Mouse (Mus musculus): ENCODE measurements around the gene Agpat4.
"Not testable (repeated sequence)": the region's sequence is repeated elsewhere in the genome, so short reads cannot be mapped to it uniquely, and the experiment has no call there.

Gene Agpat4

DNA sequence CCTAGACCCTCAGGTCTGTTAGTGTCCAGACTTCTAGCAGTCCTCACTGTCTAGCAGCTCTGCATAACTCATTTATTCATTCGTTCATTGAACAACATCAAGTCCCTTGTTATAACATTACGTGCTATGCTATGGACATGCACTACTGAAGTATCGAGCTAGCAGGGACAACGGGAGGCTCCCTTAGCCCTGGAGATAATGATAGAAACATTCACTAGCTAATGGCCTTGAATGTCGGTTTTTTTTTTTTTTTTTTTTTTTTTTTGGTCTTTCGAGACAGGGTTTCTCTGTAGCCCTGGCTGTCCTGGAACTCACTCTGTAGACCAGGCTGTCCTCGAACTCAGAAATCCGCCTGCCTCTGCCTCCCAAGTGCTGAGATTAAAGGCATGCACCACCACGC, 3.8 kb downstream of the Agpat4 start:
- in situ Hi-C loops (cut with MboI) = not testable (repeated sequence)

GRCm38 (mm10) chr17:12123168-12123567, 4.7 kb downstream of the Agpat4 start:
- in situ Hi-C loops (cut with MboI) = no loop called here

DNA sequence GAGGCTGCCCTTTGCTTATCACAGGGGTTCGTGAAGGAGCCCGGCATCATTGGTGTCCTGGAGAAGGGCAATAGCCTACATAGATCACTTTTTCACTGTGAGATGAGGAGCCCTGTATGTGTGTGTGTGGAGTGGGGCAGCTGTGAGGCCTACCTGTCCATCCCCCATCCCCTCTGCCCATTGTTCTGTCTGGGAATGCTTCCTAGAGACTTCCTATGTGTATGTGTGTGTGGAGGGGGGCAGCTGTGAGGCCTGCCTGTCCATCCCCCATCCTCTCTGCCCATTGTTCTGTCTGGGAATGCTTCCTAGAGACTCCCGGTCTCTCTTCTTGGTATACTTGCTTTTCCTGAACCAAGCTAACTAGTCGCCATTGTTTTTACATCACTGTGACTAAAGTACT, 8.6 kb downstream of the Agpat4 start:
- in situ Hi-C loops (cut with MboI) = no loop called here

DNA sequence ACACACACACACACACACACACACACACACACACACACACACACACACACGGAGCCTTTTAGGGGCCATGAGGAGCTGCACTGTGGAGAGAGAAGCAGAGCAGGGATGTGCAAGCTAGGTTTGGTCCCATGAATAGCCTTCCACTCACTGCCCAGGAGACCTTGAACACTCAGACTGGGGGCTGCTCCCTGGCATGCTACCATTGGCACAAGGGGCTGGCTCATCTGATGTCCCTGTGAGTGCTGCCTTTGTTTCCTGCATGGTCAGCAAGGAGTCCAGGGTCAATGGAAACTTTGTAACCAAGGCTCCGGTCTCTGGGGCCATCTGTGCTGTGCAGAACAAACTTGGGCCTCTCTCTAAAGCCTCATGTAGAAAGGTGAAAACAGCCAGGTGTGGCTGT, 10.5 kb downstream of the Agpat4 start:
- in situ Hi-C loops (cut with MboI) = no loop called here

DNA sequence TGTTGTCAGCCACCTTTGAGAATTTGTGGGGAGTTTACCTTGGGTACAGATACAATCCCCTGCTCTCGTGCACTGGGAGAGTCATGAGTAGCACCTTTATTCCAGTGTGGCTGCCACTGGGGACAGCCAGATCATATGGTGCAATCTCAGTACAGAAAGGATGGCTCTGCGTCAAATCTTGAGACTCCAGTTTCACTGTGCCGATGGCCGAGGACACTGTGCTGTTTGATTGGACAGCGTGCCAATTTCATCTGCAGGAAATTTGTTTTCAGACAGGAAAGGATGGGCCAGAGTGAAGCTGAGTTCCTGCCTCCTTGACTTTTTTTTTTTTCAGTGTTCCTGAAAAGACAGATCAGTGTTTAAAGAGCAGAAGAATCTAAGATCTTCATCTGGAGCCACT, 12.7 kb downstream of the Agpat4 start:
- in situ Hi-C loops (cut with MboI) = no loop called here

- in situ Hi-C loops (cut with MboI) = no loop called here
Observed at GRCm38 (mm10) chr17:12131581-12131980, 13.1 kb downstream of the Agpat4 start.

- in situ Hi-C loops (cut with MboI) = no loop called here
Observed at GRCm38 (mm10) chr17:12132904-12133303, 14.4 kb downstream of the Agpat4 start.

GRCm38 (mm10) chr17:12133985-12134384, 15.5 kb downstream of the Agpat4 start:
- in situ Hi-C loops (cut with MboI) = no loop called here

DNA sequence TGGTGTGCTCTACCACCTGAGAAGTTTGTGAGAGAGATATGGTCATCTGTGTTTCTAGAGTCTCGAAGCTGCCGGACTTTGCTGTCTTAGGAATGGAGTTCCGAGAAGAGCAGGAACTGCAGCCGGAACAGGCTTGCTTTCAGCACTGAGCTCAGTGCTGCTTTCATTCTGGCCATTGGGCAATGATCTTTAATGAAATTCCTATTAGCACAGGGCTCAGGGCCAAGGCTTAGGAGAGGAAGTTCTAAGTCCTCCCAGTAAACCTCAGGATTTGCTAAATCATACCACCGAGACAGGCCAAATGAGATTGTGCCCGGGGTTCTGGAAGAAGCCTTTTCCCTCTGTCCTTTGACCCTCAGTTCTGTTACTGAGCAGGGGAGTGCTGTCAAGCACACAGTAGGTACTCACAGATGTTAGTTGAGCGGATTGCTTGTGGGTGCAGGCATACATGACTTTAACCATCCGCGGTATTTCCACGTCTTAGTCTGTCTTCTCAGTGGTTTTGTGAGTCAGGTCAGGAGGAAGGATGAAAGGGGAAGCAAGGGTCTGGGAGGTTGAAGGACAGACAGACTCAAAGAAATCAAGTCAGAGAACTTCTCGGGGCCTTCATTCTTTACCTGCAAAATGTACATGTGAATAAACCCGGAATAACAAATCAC, 16.6 kb downstream of the Agpat4 start:
- in situ Hi-C loops (cut with MboI) = no loop called here

- in situ Hi-C loops (cut with MboI) = no loop called here
Observed at GRCm38 (mm10) chr17:12138355-12138754, 19.9 kb downstream of the Agpat4 start.

DNA sequence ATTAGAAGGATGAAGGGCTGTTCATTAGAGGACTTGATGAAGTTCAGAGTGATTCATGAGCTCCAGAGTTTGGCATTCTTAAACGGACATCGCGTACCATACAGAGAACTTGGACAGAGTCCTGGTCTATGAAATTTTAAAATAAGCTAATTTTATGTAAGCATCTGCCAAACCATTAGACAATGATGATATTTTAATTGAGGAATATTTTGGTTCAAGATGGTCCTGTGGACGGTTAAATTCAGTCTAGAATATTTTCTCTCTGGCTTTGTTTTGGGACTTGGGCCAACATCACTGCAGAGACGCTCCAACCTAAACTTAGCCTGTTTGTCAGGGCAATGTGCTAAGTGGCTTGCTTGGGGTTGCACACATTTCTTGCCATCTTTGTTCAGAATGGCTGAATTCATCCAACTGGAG, 25.5 kb downstream of the Agpat4 start:
- in situ Hi-C loops (cut with MboI) = no loop called here

- in situ Hi-C loops (cut with MboI) = no loop called here
Observed at GRCm38 (mm10) chr17:12146132-12146681, 27.7 kb downstream of the Agpat4 start.

DNA sequence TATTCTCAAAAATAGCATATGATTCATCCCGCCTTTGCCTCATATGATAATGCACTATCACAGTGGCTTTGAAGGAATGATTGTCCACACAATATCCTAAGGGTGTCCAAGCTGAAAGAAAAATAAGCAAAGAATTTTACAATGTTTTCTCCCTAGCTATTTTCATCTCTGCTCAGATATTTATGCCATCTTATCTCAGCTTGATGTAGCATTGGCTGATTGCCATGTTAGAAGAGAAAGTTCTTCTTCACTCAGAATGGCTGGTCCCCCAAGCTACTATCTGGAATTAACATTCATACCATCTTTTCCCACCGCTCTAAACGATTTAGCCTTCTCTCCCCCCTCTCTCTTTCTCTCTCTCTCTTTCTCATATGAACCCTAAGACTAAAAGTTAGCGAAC, 29.3 kb downstream of the Agpat4 start:
- in situ Hi-C loops (cut with MboI) = no loop called here

DNA sequence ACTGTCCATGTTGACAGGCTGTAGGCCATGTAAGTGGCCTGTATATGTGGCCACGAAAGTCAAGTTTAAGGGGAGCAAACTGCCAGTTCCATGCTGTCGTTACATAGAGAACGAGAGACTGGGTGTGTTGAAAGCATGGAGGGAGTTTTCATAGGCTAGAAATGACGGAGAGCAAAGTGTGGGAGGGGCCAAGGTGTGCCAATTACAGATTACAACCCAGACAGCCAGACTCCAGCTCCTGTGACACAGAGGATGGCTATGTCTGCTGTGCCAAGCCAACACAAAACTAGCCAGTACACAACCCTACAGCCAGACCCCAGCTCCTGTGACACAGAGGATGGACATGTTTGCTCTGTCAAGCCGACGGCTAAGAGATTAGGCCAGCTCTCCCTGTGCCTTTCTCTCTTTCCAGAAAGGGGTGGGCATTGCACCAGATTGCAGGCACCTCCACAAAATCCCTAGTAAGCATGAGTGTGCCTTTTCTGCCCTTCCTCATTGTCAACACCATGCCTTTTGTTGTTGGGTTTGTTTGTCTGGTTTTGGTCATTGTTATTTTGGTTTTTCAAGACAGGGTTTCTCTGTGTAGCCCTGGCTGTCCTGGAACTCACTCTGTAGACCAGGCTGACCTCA, 30.8 kb downstream of the Agpat4 start:
- in situ Hi-C loops (cut with MboI) = no loop called here

DNA sequence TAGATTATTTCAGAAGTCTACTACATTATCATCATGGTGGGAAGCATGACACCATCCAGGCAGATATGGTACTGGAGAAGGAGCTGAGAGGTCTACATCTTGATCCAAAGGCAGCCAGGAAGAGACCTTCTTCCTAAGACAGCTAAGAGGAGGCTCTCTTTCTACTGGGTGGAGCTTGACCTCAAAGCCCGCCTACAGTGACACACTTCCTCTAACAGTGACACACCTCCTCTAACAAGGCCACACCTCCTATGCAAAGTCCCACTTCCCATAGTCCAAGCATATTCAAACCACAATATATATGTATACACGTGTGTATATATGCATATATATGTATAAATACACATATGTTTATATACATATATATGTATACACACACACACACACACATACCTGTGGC, 32.5 kb downstream of the Agpat4 start:
- in situ Hi-C loops (cut with MboI) = no loop called here

DNA sequence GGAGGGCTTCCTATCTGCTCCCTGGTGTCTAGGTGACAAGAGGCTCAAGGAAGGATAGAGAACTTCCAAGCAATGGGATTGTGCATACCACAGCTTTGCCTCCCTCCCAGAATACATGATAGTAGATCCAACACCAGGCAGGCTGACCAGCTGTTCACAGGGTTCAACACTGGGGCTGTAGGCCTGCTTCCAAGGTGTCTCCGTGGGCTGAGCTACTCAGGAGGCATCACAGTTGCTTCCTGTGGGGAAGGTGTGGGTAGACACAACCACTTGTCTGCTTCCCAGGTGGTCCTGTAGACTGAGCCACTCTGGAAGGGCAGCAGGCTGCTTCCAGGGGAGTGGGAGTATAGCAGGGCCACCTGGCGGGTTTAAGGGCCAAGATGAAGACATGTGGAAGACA, 35.8 kb downstream of the Agpat4 start:
- in situ Hi-C loops (cut with MboI) = no loop called here

- in situ Hi-C loops (cut with MboI) = no loop called here
Observed at GRCm38 (mm10) chr17:12155236-12155635, 36.7 kb downstream of the Agpat4 start.

DNA sequence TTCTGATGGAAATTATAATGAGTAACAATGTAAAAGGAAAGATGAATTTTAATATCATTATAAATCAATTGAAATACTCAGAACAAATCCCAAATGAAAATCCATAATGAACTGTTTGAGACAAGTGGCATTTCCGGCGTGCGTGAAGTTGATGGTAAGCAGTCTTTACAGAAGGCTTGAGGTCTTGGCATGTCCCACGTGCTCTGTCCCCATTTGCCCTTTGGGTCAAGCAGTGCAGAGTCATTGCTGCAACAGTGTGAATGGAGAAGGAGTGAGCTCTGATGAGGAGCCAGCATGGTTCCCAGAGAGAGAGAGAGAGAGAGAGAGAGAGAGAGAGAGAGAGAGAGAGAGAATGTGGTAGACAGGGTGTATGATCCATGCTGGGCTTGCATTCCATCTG, 37.4 kb downstream of the Agpat4 start:
- in situ Hi-C loops (cut with MboI) = no loop called here

GRCm38 (mm10) chr17:12156661-12157060, 38.2 kb downstream of the Agpat4 start:
- in situ Hi-C loops (cut with MboI) = no loop called here

GRCm38 (mm10) chr17:12157203-12157602, 38.7 kb downstream of the Agpat4 start:
- in situ Hi-C loops (cut with MboI) = no loop called here

- in situ Hi-C loops (cut with MboI) = no loop called here
Observed at GRCm38 (mm10) chr17:12159187-12160060, 40.9 kb downstream of the Agpat4 start.

DNA sequence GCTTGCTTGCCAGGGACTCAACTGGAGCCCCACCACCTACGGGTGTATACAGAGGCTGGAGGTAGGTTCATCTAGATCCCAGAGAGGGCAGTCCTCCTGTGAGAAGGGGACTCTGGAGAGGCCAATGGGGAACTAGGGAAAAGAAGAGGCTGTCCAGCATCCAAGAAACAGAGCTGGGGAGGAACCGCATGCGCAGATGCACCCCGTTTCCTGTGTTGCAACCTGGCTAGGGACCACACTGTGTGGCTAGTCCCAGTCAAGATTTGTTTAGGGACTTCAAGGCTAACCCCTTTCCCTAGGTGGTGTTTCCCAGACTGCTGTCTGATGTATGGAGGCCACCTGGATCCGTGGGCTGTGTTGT, 41.5 kb downstream of the Agpat4 start:
- in situ Hi-C loops (cut with MboI) = no loop called here

- in situ Hi-C loops (cut with MboI) = no loop called here
Observed at GRCm38 (mm10) chr17:12160540-12160939, 42.0 kb downstream of the Agpat4 start.

All from mature B cell (primary cell).